Mouse (Mus musculus) midbrain, embryonic 11.5 days (tissue): ENCODE measurements at regions not wholly inside any gene's neighbourhood (a gene's known extent, or its start where the extent isn't known, plus 50 kb on each side); places are given as distances from the start of the nearest gene placed in this dataset.

Experiments
- ATAC-seq: fragments of 200-750 bp; cut with Nextera tagmentation; 2 replicates; pipeline ENCODE4 v1.8.0; 2017; ENCODE audit warnings: moderate TSS enrichment, moderate library complexity; ENCODE audit not compliant: low FRiP score
- DNase-seq: peaks from one replicate; pipeline ENCODE4 v3.0.0; 2015; ENCODE audit warnings: low spot score; ENCODE audit errors: missing footprints
- H3K27ac ChIP-seq: fragments of 300-500 bp; sonication (generic); 2 replicates; pipeline ENCODE4 v1.5.1; 2014; ENCODE audit warnings: low read depth, low read length
- H3K27me3 ChIP-seq: fragments of 300-500 bp; sonication (generic); 2 replicates; pipeline ENCODE4 v1.6.1; 2014; ENCODE audit warnings: mild to moderate bottlenecking, low read length, moderate library complexity, mixed read lengths; ENCODE audit not compliant: control insufficient read depth, insufficient read depth
- H3K36me3 ChIP-seq: fragments of 300-500 bp; sonication (generic); 2 replicates; pipeline ENCODE4 v1.6.1; 2014; ENCODE audit warnings: mild to moderate bottlenecking, low read length, moderate library complexity, mixed read lengths; ENCODE audit not compliant: control insufficient read depth, insufficient read depth
- H3K4me1 ChIP-seq: fragments of 300-500 bp; sonication (generic); 2 replicates; pipeline ENCODE4 v1.6.1; 2014; ENCODE audit warnings: low read length; ENCODE audit not compliant: control insufficient read depth, insufficient read depth
- H3K4me2 ChIP-seq: fragments of 300-500 bp; sonication (generic); 2 replicates; pipeline ENCODE4 v1.6.1; 2014; ENCODE audit warnings: mild to moderate bottlenecking, moderate library complexity
- H3K4me3 ChIP-seq: fragments of 300-500 bp; sonication (generic); 2 replicates; pipeline ENCODE4 v1.5.1; 2014; ENCODE audit warnings: low read depth, low read length
- H3K9ac ChIP-seq: fragments of 300-500 bp; sonication (generic); 2 replicates; pipeline ENCODE4 v1.6.1; 2014; ENCODE audit warnings: low read length
- H3K9me3 ChIP-seq: fragments of 300-500 bp; sonication (generic); 2 replicates; pipeline ENCODE4 v1.6.1; 2016; ENCODE audit warnings: low read length; ENCODE audit not compliant: control insufficient read depth
- WGBS: fragments of 180-500 bp; shearing (Covaris S2); extraction: QIAGEN DNeasy Blood & Tissue Kit; methylation state at CpG from one replicate; pipeline ENCODE4 v1.1.7; 2014; 5-methylcytosine and 5-hydroxymethylcytosine counted together

GRCm38 (mm10) chr1:98930926-98931325 is 510.0 kb downstream of the Slco6d1 start:
- Histone ChIP-seq H3K4me1 (no peaks in the 10 kb centered on the region), H3K9me3 (no peaks in the 10 kb centered on the region), H3K36me3 (no peaks in the 10 kb centered on the region), H3K27me3 (no peaks in the 10 kb centered on the region), H3K27ac (no peak overlapping the region), H3K4me2 (no peak overlapping the region), H3K4me3 (no peak overlapping the region), H3K9ac (no peak overlapping the region)
- WGBS: 82% methylated on average over 1 of the region's 1 CpGs
- no peak for DNase-seq
- no peak for ATAC-seq

GRCm38 (mm10) chr1:98932239-98932638 is 511.3 kb downstream of the Slco6d1 start:
- H3K9me3 ChIP-seq: no peaks in the 10 kb centered on the region
- H3K27ac ChIP-seq: no peak overlapping the region
- ATAC-seq: no peak
- no peak for DNase-seq
- H3K4me2 ChIP-seq: no peak overlapping the region
- no peak overlapping the region for H3K4me3 ChIP-seq
- no peaks in the 10 kb centered on the region for H3K27me3 ChIP-seq
- no peaks in the 10 kb centered on the region for H3K36me3 ChIP-seq
- H3K9ac ChIP-seq: no peak overlapping the region
- 94% methylated on average over 1 of the region's 1 CpGs for WGBS
- no peaks in the 10 kb centered on the region for H3K4me1 ChIP-seq

GRCm38 (mm10) chr1:98977686-98978085 is 556.8 kb downstream of the Slco6d1 start:
- Histone ChIP-seq H3K9ac (no peak overlapping the region), H3K4me1 (no peaks in the 10 kb centered on the region), H3K27ac (no peak overlapping the region), H3K4me3 (no peak overlapping the region), H3K36me3 (no peaks in the 10 kb centered on the region), H3K4me2 (no peak overlapping the region), H3K27me3 (no peaks in the 10 kb centered on the region), H3K9me3 (no peaks in the 10 kb centered on the region)
- DNase-seq (no peak), ATAC-seq (no peak)
- 74% methylated on average over 1 of the region's 1 CpGs for WGBS
